Mouse (Mus musculus) v-Abl transformed pro-B cells (cell line): ENCODE results near the gene Rpl3.

Source experiments
- in situ Hi-C, 2 experiments: fragments of 400-800 bp; cut with MboI; formaldehyde crosslinking; loops; one replicate each; pipeline ENCODE4 v1.15.1; 2025; ENCODE audit not compliant: unreplicated experiment in 2 of 2

Rpl3 gene

DNA sequence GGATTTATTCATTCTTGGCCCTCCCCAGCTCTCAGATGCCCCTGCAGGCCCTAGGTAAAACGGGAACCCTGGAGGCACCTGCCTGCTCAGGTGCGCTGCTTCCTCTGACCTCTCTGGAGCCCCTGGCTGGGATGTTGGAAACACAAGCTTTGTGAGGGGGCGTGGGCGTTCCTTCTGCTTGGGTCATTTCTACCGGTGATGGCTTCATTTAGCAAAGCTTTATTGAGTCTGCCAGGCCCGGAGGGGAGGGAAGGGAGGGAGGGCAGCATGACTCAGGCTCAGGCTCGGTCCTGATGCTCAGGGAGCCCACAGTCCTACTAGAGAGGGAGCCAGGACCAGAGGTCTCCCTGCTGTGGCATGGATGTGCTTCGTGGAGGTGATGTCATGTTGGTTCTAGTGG is 931 bp upstream of the Rpl3 start:
- in situ Hi-C loops, result loop anchor here (5.0 to 10.0 kb wide), 3 partner anchors 130 to 612 kb away; no protein-coding TSS in a partner anchor

DNA sequence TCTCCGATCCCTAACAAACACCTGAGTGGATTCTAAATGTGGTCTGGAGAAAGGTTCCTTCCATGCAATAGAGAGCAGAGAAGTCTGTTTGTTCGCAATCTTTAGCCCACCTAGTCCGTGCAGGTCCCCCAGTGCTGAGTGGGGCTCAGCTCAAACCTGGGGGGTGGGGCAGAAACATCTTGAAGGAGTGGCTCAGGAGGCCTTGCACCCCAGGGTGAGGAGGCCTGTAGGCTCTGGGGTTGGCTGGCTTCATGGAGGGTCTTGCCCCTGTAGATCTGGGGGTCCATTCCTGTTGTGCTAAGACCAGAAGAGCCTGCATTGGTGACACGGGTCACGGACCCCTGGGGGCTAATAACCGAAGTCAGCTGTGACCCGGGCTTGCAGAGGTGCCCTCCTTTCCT is 373 bp upstream of the Rpl3 start:
- in situ Hi-C loops, result loop anchor here (5.0 to 10.0 kb wide), 3 partner anchors 130 to 613 kb away; no protein-coding TSS in a partner anchor

DNA sequence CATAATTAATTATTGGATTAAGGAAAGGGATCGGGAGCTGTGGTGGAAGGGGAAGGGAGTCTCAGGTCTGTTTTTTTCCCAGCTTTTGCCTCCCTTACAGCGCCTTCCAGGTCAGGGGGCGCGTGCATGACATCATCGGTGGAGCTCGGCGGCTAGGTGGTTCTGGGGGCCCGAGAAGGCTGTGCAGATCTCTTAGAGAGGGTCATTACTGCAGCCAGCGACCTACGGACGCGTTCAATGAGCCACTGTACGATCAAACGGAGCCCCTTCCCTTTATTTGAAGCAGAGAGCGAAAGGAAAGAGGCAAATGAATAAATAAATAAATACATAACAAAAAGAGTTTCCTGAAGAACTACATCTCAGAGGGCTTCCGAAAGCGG is 937 bp downstream of the Rpl3 start:
- in situ Hi-C loops, result loop anchor here (5.0 to 10.0 kb wide), 3 partner anchors 132 to 614 kb away; no protein-coding TSS in a partner anchor

- in situ Hi-C loops, result loop anchor here (5.0 to 10.0 kb wide), 3 partner anchors 132 to 615 kb away; no protein-coding TSS in a partner anchor
Observed at GRCm38 (mm10) chr15:80090155-80090554, 1.5 kb downstream of the Rpl3 start.

DNA sequence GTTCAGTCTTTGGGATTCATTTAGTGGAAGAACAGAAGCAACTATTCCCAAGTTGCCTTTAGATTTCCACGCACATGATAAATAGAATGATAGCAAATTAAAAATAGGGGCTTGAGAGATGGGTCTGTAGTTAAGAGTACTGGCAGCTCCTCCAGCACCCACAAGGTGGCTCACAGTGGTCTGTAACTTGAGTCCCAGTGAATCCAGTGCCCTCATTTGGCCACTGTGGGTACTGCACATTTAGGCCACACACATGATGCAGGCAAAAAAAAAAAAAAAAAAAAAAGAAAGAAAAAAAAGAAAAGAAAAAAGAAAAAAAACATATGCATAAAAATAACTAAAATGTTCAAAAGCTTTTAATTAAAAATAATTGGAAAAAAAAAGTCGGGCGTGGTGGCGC is 3.0 kb downstream of the Rpl3 start:
- in situ Hi-C loops, result loop anchor here in 1 of 2 experiments (10.0 kb wide), 2 partner anchors 334 to 606 kb away; no protein-coding TSS in a partner anchor

GRCm38 (mm10) chr15:80087406-80088012 is 4.2 kb downstream of the Rpl3 start:
- in situ Hi-C loops, result loop anchor here in 1 of 2 experiments (10.0 kb wide), 2 partner anchors 333 to 607 kb away; no protein-coding TSS in a partner anchor

- in situ Hi-C loops, result loop anchor here in 1 of 2 experiments (10.0 kb wide), 2 partner anchors 329 to 611 kb away; no protein-coding TSS in a partner anchor
Observed at GRCm38 (mm10) chr15:80083740-80084139, 7.9 kb downstream of the Rpl3 start.

DNA sequence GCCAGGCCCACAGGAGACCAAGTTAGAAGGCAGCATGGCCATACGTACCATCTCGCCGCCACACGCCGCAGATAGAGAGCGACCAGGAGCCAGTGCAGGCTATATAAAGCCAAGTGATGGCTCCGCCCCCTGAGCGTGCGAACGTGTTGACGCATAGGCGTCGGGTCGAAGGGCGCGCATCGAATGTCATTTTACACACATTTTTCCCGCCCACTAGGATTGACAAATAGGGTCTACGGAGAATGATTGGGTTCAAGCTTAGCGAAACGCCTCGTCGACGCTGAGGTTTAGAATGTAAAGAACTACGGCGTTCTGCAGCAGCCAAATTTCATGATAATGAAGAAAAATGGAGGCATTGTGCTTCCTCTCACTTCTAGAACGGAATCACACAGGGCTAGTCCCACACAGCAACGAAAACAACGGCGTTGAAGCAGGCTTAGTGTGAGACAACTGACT is 8.4 kb downstream of the Rpl3 start:
- in situ Hi-C loops, result loop anchor here in 1 of 2 experiments (10.0 kb wide), 2 partner anchors 329 to 611 kb away; no protein-coding TSS in a partner anchor

DNA sequence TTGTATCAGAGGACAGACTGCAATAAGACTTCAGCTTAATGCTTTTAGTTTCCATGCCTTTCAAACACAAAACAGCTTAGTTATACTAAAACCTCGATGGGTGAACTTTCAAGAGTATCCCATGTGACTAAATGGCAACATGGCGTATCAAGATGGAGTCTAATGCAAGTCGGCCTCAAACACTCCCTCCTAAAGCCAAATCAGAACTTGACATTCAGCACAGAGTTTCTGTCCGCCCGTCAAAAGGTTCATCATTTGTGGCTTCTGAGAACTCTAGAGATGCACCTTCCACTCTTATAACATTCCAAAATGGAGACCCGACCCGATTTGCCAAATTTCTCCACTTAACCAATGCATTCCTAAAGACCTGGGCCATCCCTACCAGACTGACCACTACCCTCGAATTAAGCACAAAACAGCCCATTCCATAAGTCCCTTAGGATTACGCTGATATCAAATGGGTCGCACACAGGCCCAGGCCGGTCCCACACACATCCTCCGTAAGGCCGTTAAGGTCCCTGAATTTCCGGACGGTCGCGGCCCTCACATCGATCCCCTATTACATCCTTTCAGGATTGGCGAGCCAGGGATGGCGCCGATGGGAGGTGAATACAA is 8.9 kb downstream of the Rpl3 start:
- in situ Hi-C loops, result loop anchor here in 1 of 2 experiments (10.0 kb wide), 2 partner anchors 328 to 612 kb away; no protein-coding TSS in a partner anchor

GRCm38 (mm10) chr15:80081801-80082546 is 9.7 kb downstream of the Rpl3 start:
- in situ Hi-C loops, result loop anchor here in 1 of 2 experiments (10.0 kb wide), 2 partner anchors 327 to 613 kb away; no protein-coding TSS in a partner anchor

DNA sequence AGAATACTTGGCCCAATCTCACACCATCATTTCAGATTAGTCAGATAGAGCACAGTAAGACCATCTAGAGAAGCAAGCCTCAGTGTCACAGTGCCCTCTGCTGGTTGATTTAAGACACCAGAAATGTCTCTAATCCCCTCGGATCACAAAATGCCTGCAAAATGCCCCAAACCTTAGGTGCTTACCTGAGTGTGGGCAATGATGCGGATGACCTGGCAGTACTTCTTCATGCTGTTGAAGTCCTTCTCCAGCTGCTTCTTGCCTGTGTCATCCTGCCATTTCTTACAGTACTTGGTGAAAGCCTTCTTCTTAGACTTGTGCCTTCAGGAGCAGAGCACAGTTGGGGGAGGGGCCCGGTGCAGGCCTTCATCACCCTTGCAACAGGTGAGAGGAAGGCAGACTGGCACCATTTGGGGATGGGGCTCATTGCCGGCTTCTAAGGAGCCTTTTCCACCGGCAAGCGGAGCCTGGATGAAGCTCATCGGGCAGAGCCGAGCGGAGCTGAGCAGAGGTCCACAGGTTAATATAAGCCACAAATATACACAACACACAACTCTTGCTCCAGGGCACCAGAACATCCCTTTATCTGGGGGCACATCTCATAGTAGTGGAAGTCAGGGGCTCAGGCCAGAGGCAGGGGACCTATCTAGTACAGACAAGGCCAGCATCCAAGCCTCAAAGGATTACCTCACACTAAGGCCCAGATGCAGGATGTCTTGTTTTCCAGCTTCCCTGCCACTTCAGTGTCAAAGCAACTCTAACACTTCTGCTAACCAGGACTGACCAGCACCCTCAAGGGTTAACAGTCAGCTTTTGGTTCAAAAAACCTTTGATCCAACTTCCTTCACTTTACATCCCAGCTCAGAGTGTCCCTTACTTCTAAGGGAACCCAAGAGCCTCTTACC is 10.7 kb downstream of the Rpl3 start:
- in situ Hi-C loops, result loop anchor here in 1 of 2 experiments (10.0 kb wide), 2 partner anchors 326 to 614 kb away; no protein-coding TSS in a partner anchor

- in situ Hi-C loops, result loop anchor here (5.0 to 10.0 kb wide), 5 partner anchors 133 to 855 kb away; partner anchors contain the start of genes Cbx6 (in 2 of the 2), Gm49486 (in 2 of the 2), Npcd (in 2 of the 2) and Pick1 (in 2 of the 2)
Observed at GRCm38 (mm10) chr15:80079954-80080353, 11.7 kb downstream of the Rpl3 start.

DNA sequence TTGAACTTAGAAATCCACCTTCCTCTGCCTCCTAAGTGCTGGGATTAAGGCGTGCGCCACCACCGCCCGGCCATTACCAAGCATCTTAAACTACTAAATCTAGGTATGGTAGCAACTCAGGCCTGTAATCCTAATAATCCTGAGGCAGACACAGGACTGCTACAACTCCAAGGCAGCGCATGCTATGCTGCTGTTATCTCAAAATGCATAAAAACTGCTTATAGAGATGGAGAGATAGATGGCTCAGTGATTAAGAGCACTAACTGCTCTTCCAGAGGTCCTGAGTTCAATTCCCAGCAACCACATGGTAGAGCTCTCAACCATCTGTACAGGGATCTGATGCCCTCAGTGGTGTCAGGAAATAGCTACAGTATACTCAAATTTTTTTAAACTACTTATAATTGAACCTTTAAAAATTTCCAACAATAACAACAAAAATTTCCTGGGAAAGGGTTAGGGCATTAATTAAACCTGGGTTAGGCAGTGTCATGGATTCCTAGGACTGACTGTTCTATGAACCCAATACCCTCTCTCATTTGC is 12.5 kb downstream of the Rpl3 start:
- in situ Hi-C loops, result loop anchor here (5.0 to 10.0 kb wide), 3 partner anchors 132 to 854 kb away; partner anchors contain the start of genes Cbx6 (in 2 of the 2), Gm49486 (in 2 of the 2), Npcd (in 2 of the 2) and Pick1 (in 2 of the 2)

- in situ Hi-C loops, result loop anchor here (5.0 to 10.0 kb wide), 3 partner anchors 131 to 853 kb away; partner anchors contain the start of genes Cbx6 (in 2 of the 2), Gm49486 (in 2 of the 2), Npcd (in 2 of the 2) and Pick1 (in 2 of the 2)
Observed at GRCm38 (mm10) chr15:80078058-80078814, 13.4 kb downstream of the Rpl3 start.

- in situ Hi-C loops, result loop anchor here (5.0 to 10.0 kb wide), 3 partner anchors 129 to 852 kb away; partner anchors contain the start of genes Cbx6 (in 2 of the 2), Gm49486 (in 2 of the 2), Npcd (in 2 of the 2) and Pick1 (in 2 of the 2)
Observed at GRCm38 (mm10) chr15:80076338-80077136, 15.1 kb downstream of the Rpl3 start.

- in situ Hi-C loops, result loop anchor here (5.0 to 10.0 kb wide), 3 partner anchors 129 to 851 kb away; partner anchors contain the start of genes Cbx6 (in 2 of the 2), Gm49486 (in 2 of the 2), Npcd (in 2 of the 2) and Pick1 (in 2 of the 2)
Observed at GRCm38 (mm10) chr15:80075733-80076337, 15.8 kb downstream of the Rpl3 start.
